Mouse (Mus musculus) CH12.LX (cell line): ENCODE measurements at regions not wholly inside any gene's neighbourhood (a gene's known extent, or its start where the extent isn't known, plus 50 kb on each side); places are given as distances from the start of the nearest gene placed in this dataset.

ENCODE experiments used
- DNase-seq: peaks from one replicate; pipeline ENCODE4 v3.0.0-alpha.2; 2013; ENCODE audit errors: extremely low read depth
- H3K27ac ChIP-seq: 2 replicates; pipeline ENCODE4 v1.5.1; 2012; ENCODE audit warnings: low read depth, mild to moderate bottlenecking, control low read depth, moderate library complexity; ENCODE audit not compliant: insufficient read depth
- H3K27me3 ChIP-seq: replicated peaks from 2 replicates; pipeline ENCODE3; 2012; ENCODE audit warnings: inconsistent platforms
- H3K36me3 ChIP-seq, 2 experiments: replicated peaks in 1 of 2; 2 replicates each; pipeline versions ENCODE3 to v1.6.1; 2012; ENCODE audit warnings: inconsistent platforms in 1 of 2, low read length in 1 of 2, mild to moderate bottlenecking in 1 of 2, mixed read lengths in 1 of 2, moderate library complexity in 1 of 2; ENCODE audit not compliant: control insufficient read depth in 1 of 2, insufficient read depth in 1 of 2
- H3K4me1 ChIP-seq, 2 experiments: 2 replicates each; pipeline ENCODE4 v1.6.1; 2012; ENCODE audit warnings: inconsistent platforms in 1 of 2, moderate library complexity in 1 of 2; ENCODE audit not compliant: insufficient read depth in 2 of 2, control insufficient read depth in 1 of 2
- H3K4me2 ChIP-seq: 2 replicates; pipeline ENCODE4 v1.6.1; 2012; ENCODE audit warnings: low read depth, mild to moderate bottlenecking, control low read depth; ENCODE audit not compliant: poor library complexity, insufficient read depth, severe bottlenecking
- H3K4me3 ChIP-seq, 3 experiments: fragments of 150-350 bp in 1 of 3; sonication (generic) in 1 of 3; replicated peaks in 1 of 3; 2 replicates each; pipeline versions ENCODE3 to v1.5.1; 2011 to 2012; ENCODE audit warnings: low read depth in 2 of 3, low read length in 2 of 3, mild to moderate bottlenecking in 2 of 3, moderate library complexity in 2 of 3, control low read depth in 1 of 3, improper control_type of control experiment in 1 of 3, inconsistent platforms in 1 of 3, mixed read lengths in 1 of 3; ENCODE audit not compliant: poor library complexity in 1 of 3
- H3K79me2 ChIP-seq: replicated peaks from 2 replicates; pipeline ENCODE4 v1.6.1; 2012; ENCODE audit warnings: mild to moderate bottlenecking, moderate library complexity; ENCODE audit not compliant: control insufficient read depth, poor library complexity, insufficient read depth, severe bottlenecking; ENCODE audit errors: extremely low read depth
- H3K9ac ChIP-seq: 2 replicates; pipeline ENCODE4 v1.6.1; 2012; ENCODE audit warnings: low read depth, mild to moderate bottlenecking, control low read depth, moderate library complexity; ENCODE audit not compliant: insufficient read depth
- H3K9me3 ChIP-seq: replicated peaks from 2 replicates; pipeline ENCODE3; 2012; ENCODE audit warnings: low read length, inconsistent platforms, mixed read lengths
- CHD1 ChIP-seq: IDR thresholded peaks from 2 replicates; pipeline ENCODE4 v1.6.1; 2012; ENCODE audit warnings: low read depth, low read length, improper control_type of control experiment, inconsistent platforms
- CHD2 ChIP-seq: IDR thresholded peaks from 2 replicates; pipeline ENCODE4 v1.6.1; 2011; ENCODE audit warnings: low read length, improper control_type of control experiment
- E2F4 ChIP-seq: IDR thresholded peaks from 2 replicates; pipeline ENCODE4 v1.6.1; 2011; ENCODE audit warnings: low read depth, low read length, improper control_type of control experiment; ENCODE audit not compliant: insufficient replicate concordance
- ELF1 ChIP-seq: IDR thresholded peaks from 2 replicates; pipeline ENCODE4 v1.6.1; 2014; ENCODE audit warnings: low read depth, mild to moderate bottlenecking, inconsistent platforms, low read length, improper control_type of control experiment
- EP300 ChIP-seq: IDR thresholded peaks from 2 replicates; pipeline ENCODE4 v1.6.1; 2011; ENCODE audit warnings: low read length, improper control_type of control experiment
- ETS1 ChIP-seq: conservative IDR thresholded peaks from 2 replicates; pipeline ENCODE4 v1.6.1; 2012; ENCODE audit warnings: low read depth, mild to moderate bottlenecking, inconsistent platforms, low read length, improper control_type of control experiment, moderate library complexity
- JUN ChIP-seq: IDR thresholded peaks from 2 replicates; pipeline ENCODE4 v1.6.1; 2011; ENCODE audit warnings: low read depth, mild to moderate bottlenecking, low read length, improper control_type of control experiment, moderate library complexity; ENCODE audit not compliant: insufficient read depth
- KAT2A ChIP-seq: IDR thresholded peaks from 2 replicates; pipeline ENCODE4 v1.6.1; 2012; ENCODE audit warnings: low read length, improper control_type of control experiment, inconsistent platforms; ENCODE audit not compliant: insufficient replicate concordance
- MAFK ChIP-seq: IDR thresholded peaks from 2 replicates; pipeline ENCODE4 v1.6.1; 2011; ENCODE audit warnings: low read length, improper control_type of control experiment; ENCODE audit not compliant: insufficient replicate concordance
- MEF2A ChIP-seq: IDR thresholded peaks from 2 replicates; pipeline ENCODE4 v1.6.1; 2014; ENCODE audit warnings: low read depth, mild to moderate bottlenecking, inconsistent platforms, low read length, improper control_type of control experiment, borderline replicate concordance
- MYC ChIP-seq: IDR thresholded peaks from 2 replicates; pipeline ENCODE4 v1.6.1; 2011; ENCODE audit warnings: low read depth, mild to moderate bottlenecking, improper control_type of control experiment, low read length
- NELFE ChIP-seq: IDR thresholded peaks from 2 replicates; pipeline ENCODE4 v1.6.1; 2011; ENCODE audit warnings: low read depth, low read length, improper control_type of control experiment
- POLR2A ChIP-seq: IDR thresholded peaks from 2 replicates; pipeline ENCODE4 v1.6.1; 2011; ENCODE audit warnings: low read depth, mild to moderate bottlenecking, improper control_type of control experiment, low read length
- RAD21 ChIP-seq: IDR thresholded peaks from 2 replicates; pipeline ENCODE4 v1.6.1; 2011; ENCODE audit warnings: low read depth, mild to moderate bottlenecking, low read length, improper control_type of control experiment, moderate library complexity
- SIN3A ChIP-seq: IDR thresholded peaks from 2 replicates; pipeline ENCODE4 v1.6.1; 2012; ENCODE audit warnings: low read length, improper control_type of control experiment, inconsistent platforms
- USF2 ChIP-seq: conservative IDR thresholded peaks from 2 replicates; pipeline ENCODE4 v1.6.1; 2011; ENCODE audit warnings: low read depth, low read length, improper control_type of control experiment
- ZC3H11A ChIP-seq: IDR thresholded peaks from 2 replicates; pipeline ENCODE4 v1.6.1; 2012; ENCODE audit warnings: low read depth, mild to moderate bottlenecking, inconsistent platforms, low read length, improper control_type of control experiment
- ZNF384 ChIP-seq: IDR thresholded peaks from 2 replicates; pipeline ENCODE4 v1.6.1; 2012; ENCODE audit warnings: low read depth, low read length, improper control_type of control experiment, inconsistent platforms
- dilution Hi-C: fragments of 300-500 bp; cut with MboI; formaldehyde crosslinking; loops from 2 replicates; pipeline ENCODE4 v1.14.3; 2020; ENCODE audit warnings: low sequenced_read_pairs; ENCODE audit not compliant: extremely low pct_unique_long_range_greater_than_20kb, extremely low pct_ligation_motif_present
- in situ Hi-C: fragments of 300-500 bp; cut with MboI; formaldehyde crosslinking; loops from 3 replicates; pipeline ENCODE4 v1.14.3; 2019; ENCODE audit warnings: low sequenced_read_pairs, low pct_ligation_motif_present, low pct_unique_long_range_greater_than_20kb, mixed read lengths

GRCm38 (mm10) chr16:77884495-77884894 lies 282.6 kb upstream of the Gm11146 start:
- no peaks in the 10 kb centered on the region for H3K79me2 ChIP-seq
- H3K4me2 ChIP-seq = no peak overlapping the region
- no peak for DNase-seq
- no peaks in the 10 kb centered on the region for H3K36me3 ChIP-seq
- TF ChIP-seq USF2 (no peak), NELFE (no peak), KAT2A (no peak), ZC3H11A (no peak), MAFK (no peak), JUN (no peak), ELF1 (no peak), MEF2A (no peak), E2F4 (no peak), EP300 (no peak), CHD2 (no peak), SIN3A (no peak), MYC (no peak), POLR2A (no peak)
- no peaks in the 10 kb centered on the region for H3K27me3 ChIP-seq
- in situ Hi-C loops (no loop called here), dilution Hi-C loops (no loop called here)
- H3K9me3 ChIP-seq = peaks cover 60% of the 10 kb centered on the region
- no peak overlapping the region for H3K4me3 ChIP-seq
- no peak overlapping the region for H3K9ac ChIP-seq
- no peak overlapping the region for H3K27ac ChIP-seq
- H3K4me1 ChIP-seq = no peaks in the 10 kb centered on the region

- Histone ChIP-seq H3K9me3 (peaks cover 53% of the 10 kb centered on the region), H3K4me2 (no peak overlapping the region), H3K9ac (no peak overlapping the region), H3K27me3 (no peaks in the 10 kb centered on the region), H3K27ac (no peak overlapping the region), H3K36me3 (no peaks in the 10 kb centered on the region), H3K4me1 (no peaks in the 10 kb centered on the region), H3K79me2 (no peaks in the 10 kb centered on the region), H3K4me3 (no peak overlapping the region)
- TF ChIP-seq ZC3H11A (no peak), ETS1 (no peak), NELFE (no peak), SIN3A (no peak), ZNF384 (no peak), RAD21 (no peak), USF2 (no peak), CHD1 (no peak)
- DNase-seq = no peak
- dilution Hi-C loops = no loop called here
- in situ Hi-C loops = no loop called here
Observed at GRCm38 (mm10) chr16:77877006-77877405, 275.1 kb upstream of the Gm11146 start.
